Mouse (Mus musculus): ENCODE data around the gene Ptpn4.
A peak's percentile ranks its signal among the peaks of the same experiment; 100 is the strongest.

Gene Ptpn4

DNA sequence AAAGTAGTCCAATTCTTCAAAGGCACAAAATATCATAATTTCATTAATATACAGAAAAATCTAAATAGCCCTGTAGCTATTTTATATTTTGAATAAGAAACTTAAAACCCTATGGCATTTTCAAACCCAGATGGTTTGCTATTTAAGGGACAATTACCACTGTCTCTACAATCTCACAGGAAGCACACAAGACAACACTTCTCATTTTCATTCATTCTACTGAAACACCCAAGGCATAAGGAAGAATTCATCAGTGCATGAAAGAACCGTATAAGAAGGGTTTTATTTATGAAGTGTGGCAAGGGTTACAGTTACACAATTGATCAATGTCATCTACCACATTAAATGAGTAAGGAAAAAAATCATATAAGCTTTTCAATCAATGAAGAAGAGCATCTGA lies 32.8 kb downstream of the Ptpn4 start:
- DNase-seq = no peak

DNA sequence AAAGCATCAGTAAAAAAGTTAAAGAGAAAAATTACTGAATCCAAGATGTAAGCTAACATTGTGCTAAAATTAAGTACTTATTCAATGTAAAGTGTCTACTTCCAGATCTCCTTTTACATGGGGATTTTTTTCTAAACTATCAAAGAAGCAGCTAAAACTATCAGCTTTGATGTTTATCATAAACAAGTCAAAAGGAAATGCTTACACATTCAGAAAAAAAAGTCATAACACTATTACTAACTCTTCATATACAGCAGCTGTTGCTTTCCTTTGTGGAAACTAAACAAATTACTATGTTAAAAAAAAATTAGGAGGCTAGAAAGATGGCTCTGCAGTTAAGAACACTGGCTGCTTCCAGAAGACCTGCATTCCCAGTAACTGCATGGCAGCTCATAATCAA lies 42.2 kb downstream of the Ptpn4 start:
- no peak for DNase-seq

DNA sequence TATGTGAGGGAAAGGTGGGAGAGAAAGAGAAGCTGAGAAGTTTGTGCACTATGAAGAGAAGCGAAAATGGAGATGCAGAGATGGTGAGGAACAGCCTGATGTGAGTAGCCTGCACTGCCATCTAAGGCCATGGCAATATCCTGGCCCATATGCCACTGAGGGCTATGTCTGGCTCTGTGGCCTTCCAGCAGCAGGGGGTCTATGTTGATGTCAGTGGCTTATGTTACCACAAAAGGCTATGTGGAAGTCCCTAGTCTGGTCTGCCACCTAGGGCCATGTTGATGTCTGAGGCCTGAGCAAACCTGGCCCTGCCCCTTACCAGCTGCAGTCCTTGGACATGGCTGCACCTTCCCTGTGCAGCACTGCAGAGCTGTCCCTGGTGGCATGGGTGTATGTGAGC lies 43.1 kb downstream of the Ptpn4 start:
- peak; percentile 39 to 50 for DNase-seq

DNA sequence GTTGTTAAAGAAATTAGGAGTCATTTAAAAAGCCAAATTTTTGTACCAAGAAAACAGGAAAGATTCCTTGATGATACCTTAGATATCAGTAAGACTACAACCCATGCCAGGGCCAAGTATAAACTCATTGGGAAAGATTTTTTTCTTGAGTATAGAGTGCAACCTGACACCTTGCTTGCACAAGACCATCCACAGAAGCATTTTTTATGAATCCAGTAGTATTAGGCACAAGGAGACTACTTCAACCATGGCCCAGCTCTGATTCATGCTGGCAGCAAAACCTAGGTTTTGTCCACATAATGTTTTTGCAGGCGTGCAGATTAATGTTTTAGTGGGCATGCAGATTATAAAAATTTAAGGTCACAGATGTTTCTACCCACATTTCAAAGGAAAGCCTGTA lies 46.8 kb downstream of the Ptpn4 start:
- DNase-seq = no peak

DNA sequence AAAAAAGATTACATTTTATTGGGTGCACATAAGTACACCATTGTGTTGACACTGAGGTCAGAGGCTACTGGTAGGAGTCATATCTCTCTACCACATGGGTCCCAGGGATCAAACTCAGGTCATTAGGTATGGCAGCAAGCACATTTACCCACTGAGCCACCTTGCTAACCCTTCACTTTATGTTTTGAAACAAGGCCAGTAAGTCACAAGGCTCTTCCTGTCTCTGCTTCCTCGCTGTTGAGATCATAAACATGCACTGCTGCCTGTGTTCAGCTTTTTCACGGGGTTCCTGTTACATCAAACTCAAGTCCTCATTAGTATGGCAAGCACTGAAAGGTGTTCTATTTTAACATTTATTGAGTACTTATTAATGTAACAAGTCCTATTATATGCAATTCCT lies 61.5 kb downstream of the Ptpn4 start:
- DNase-seq = no peak

DNA sequence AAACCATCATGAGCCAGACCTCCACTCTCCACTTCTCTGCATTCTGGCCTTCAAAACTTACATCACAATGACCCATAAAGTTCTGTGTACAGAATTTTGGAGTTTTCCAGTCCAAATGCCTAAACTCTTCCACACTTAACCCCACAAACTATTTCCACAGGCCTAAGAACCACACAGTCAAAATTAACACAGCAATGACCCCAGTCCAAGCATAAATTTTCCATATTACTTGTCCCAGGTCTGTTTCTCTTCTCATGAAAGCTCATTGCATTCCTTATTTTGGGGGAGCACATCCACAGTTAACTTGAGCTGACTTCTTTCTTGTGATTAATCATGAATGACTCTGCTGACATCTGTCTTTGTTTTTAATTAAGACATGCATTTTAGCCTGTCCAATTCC lies 101.7 kb downstream of the Ptpn4 start:
- no peak for DNase-seq

DNA sequence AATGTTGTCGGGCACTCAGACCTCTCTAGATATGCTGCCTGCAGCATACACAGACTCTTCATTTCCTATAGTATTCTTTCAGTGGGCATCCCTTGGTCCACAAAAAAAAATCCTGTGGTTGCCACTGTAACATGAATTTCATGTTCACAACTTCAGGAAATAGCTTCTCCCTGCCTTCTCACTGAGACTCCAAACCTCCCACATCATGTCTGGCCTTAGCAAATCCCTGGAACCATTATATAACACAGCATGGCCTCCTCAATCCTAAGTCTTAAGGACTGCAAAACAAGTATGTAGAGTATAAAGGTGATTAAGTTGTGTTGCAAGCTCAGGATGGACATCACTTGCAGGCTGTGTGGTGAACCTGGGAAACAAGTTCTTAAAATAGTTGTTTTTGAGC lies 102.6 kb downstream of the Ptpn4 start:
- no peak for DNase-seq

DNA sequence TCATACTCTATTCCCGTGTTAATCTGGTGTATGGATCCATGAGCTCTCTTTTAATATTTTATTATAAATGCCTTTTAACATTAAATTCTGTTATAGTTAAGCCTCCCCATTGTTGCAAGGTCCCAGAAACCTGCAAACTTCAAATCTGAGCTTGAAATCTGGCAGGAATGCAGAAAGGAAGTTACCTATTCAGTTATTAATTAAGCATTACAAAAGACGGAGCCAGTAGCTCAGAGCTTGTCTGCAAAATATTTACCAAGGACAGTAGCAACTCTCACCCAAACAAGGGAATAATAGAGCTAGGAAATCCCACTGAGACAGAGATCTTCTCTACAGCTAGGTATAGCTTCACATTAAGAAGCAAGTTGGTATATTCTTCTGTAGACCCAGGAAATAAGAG lies 106.2 kb downstream of the Ptpn4 start:
- no peak for DNase-seq

DNA sequence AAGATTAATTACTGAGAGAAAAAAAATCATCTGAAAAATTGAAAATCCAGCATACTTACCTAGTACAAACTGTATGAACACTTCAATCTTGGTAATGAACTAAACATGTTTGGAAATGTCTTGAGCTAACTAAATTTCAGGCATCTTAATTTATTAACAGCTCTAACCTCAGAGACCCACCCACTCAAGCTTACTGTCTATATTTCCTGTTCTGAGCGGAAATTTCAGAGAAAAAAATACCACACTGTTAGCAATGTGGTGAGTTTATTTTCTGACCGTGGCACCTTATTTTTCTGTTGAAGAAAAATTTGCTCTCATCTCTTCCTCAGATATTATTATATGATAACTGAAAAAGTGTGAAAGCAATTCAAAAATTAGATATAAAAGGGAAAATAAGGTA lies 124.4 kb downstream of the Ptpn4 start:
- no peak for DNase-seq

DNA sequence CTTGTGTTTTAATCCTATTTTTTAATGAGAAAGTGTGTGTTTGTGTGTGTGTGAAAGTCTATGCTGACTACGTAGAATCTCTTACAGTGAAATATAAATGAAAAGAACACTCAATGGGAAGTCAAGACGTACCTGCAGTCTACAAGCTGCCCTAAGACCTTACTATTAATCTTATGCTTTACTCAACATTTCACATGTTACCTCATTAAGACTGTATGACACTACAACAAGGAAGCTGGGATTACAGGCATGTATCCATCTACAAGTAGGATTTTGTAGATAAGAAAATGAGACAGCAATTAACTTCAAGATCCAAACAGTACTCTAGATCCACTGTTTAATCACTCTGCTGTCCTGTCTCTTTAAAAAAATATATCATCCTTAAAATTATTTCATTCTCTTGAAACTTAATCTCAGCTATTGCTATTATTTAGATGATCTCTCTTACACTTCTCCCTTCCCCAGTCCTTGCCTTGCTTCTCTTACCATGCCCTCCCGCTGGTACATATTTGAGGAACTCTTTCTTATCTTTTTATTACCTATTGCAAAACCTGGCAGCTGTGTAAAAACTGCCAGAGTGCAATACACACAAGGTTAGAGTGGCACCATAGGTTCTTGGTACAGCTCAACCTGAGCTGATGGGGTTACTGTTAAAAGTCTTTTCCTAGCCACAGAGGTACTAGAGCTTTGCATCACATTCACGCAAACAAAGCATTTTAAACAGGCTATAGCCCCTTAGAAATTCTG lies 130.8 kb downstream of the Ptpn4 start:
- no peak for DNase-seq

DNA sequence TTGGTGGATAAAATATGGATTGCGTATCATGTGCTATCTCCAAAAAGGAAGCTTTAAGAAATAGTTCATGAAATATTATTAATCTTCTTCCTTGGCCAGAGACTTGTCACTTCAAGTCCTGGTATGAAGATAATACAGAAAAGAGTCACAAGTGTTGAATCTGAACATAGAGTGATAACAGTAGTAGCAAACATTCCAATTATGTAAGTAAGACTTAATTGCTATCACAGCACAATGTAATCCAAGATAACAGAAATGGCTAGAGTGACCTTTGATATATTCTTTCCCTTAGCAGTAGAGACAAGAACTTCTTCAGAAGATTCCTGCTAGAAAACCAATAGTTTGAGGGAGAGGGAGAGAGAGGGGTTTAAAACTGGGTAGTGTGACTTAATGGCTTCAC lies 140.6 kb downstream of the Ptpn4 start:
- DNase-seq = no peak

DNA sequence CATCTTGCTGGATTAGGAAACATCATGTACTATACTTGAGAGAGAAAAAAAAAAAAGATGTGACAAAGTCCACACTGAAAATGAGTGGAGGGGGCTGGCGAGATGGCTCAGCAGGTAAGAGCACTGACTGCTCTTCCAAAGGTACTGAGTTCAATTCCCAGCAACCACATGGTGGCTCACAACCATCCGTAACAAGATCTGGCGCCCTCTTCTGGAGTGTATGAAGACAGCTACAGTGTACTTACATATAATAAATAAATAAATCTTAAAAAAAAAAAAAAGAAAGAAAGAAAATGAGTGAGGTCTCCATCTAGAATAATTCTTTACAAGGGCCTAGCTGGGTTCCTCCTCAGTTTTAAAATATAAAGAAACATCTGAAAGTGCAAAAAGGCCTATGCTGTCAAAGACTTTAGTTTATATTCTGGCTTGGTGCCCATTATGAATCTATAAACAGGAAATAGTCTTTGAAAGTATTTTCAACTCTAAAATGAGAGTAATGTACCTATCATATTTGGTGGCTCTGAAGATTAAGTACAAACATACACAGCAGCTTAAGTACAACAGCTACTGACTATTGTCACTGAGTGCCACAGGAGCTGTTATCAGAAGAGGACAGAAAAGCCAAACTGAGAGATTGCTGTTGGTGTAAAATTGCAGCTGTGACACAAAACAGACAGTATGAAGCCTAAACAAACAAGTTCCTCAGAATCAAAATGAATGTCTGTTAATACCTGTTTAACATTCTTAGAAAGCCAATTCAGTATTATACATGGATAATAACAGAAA lies 151.4 kb downstream of the Ptpn4 start:
- no peak for DNase-seq

DNA sequence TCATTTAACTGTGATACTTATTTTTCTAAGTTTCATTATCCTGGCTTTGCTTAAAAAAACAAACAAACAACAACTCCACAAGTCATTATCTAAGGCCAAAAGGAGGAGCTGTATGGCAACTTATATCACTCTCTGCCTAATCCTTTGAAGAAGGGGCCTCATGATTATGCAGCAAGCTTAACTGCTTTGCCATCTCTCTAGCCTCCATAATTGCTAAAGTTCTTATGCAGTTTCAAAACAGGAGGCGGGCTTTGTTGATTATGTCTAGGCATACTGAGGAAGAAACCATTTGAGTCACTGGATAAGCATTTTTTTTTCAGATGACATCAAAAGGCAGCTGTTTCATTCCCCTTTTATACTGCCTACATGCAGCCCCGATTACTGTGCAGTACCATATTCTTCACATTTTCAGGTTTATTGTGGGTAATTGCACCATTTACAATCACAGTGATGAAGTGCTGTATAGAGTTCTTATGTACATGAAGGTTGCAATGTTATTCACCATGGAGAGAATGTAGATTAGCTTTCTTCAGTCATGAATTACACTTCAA lies 155.7 kb downstream of the Ptpn4 start:
- no peak for DNase-seq

DNA sequence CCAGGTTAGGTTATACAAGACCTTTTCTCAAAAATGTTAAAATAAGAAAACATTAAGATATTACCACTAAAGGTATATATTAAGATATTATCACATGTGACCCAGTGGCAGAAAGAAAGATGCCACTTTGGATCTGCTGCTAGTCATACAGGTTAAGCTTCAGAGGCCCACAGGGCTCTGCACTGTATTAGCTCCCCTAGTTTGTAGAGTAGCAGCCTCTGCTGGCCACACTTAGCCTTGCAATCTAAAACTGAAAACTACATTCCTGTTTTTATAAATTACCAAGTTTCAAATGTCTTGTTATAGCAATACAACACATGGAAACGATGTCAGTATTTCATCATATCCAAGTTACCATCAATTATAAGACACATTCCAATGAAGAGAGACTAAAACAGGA lies 162.4 kb downstream of the Ptpn4 start:
- DNase-seq = peak; percentile 16 to 18

DNA sequence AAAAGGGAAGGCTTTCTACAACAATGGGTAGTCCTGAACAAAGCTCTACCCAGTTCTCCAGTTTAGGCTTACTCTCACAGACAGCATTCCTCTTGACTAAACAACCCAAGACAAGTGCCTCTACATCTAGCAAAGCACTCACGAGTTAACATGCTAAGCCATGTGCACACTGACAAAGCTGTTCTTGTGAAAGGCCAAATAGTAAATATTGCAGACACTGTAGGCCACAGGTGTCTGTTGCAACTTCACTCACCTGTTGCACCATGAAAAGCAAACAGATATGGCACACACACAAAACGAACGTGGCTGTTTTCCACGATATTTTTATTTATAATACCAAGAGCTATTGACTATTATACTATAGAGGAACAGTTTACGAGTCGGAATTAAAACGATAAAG lies 170.5 kb downstream of the Ptpn4 start:
- DNase-seq = no peak

DNA sequence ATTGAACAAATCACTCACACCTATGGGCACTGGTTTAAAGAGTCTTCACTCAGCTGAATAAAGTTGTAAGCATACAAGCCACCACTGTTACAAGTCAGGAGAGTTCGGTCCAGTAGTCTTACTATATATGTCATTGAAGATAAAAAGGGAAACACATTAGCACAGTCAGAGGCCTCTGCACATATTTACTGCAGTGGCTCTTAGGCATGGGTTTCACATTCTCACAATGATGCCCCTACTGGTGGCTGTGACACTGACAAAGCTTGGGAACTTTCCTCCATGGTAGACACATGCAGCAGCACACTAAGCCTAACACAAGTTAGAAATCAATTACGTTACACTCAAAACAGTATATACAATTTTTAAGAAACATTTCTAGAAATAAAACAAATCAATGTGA lies 183.1 kb downstream of the Ptpn4 start:
- DNase-seq = no peak

DNA sequence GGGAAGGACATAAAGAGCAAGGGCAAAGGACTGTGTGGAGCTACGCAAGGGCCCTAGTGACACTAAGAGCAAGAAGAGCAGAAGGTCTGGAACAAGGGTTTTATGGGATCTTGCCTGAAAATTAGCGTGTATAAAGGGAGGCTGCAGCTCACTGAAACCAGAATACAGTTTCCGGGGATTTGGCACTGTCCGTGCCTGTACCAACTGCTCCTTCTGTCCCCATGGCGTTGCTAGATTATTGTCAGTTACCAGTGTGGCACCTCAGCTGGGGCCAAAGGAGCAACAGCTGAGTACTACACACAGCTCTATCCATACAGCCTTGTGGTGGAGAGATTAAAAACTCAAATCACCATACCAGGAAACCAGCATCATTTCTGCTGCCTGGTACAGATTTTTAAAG lies 187.0 kb downstream of the Ptpn4 start:
- peak; percentile 17 to 37 for DNase-seq

DNA sequence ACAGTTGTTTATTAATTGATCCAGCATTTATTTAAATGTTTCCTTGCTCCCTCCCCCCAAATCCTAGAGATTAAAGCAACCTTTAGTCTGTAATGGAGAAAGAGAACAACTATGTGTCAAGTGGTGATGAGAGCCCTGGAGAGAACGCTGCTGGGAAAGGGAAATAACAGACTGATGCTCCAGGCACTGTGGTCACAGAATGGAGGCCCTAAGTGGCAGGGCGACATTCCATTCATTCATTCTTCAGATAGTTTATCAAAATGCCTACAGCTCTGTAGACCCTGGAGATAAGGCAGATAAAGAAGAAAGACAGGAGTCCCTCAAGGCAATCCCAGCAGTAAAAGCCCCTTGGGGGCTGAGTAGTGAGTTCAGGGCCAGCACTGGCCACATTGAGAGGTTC lies 187.8 kb downstream of the Ptpn4 start:
- no peak for DNase-seq

DNA sequence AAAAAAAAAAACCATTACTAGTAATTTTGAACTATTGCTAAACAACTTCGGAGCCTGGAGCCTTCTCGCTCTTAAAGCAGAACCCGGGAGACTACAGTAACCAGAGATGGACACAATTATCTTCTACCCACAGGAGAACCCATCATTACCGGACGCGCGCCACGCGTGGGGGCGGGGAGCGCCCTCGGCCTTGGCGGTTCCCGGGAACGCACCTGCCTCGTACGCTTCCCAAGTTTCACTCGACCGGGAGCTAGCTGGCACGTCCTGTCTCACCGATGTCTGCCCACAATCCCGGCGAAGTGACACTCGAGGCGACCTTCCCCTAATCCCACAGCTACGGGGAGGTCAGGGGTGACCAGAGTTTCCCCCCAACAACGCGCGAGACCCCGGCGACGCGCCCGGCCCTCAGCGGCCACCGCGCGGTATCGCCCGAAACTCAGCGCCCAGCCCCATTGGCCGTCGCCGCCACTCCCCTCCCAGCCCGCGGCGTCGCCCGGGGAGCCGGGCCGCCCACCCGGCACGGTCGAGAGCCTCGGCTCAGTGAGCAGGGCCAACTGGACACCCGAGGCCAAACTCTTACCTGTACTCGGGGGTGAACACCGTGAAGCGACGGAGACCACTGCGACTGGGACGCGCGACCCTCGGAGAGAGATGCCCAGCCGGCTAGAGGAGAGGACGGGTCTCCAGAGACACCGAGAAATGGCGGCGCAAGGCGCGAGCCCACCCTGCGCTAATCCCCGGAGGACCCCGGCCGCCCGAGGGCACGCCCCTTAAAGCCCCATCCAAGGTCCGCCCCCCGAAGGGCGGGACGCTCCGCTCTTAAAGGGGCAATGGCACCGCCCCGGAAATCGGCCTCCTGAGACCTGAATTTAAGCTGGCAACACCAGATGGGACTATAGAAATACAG lies 189.0 kb downstream of the Ptpn4 start, which contains the start of gene Epb41l5:
Gene Epb41l5, minus strand, starts transcription at position 796 of the 907 bp plus-strand sequence.
- DNase-seq = peak; percentile 68 to 72

DNA sequence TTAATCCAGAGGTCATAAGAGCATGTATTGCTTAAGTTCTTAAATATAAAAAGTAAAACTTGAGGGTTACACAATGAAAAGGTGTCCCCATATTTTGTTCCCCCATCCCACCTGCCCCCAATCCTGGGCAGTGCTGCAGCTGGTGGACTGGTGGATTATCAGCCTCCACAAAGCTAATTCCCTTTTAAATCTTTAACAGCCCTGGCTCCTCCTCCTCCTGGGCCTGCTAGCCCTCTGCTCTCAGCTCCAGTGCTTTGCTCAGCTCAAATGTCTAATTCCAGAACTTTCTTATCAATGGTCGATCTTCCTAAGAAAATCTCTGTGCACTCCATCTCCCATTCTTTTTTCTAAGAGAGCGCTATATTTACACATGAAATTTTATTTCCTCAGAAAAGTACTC lies 191.1 kb downstream of the Ptpn4 start:
- DNase-seq = no peak

DNA sequence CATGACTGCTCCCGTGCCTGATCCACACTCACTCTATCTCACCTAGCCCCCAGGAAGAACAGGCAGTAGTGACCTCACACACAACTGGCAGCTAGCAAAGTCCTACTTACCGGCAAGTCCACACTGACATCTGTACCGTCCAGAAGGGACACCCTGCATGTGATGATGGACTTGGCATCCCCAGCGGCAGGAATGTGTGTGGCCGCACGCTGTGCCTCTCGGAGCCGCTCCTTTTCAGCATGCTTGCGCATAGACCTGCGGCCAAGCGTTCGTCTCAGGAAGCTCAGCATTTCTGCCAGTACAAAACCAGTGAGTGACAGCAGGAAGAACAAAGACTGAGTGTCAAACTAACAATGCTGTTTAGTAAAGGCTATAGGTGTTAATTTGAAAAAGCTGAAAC lies 195.0 kb downstream of the Ptpn4 start:
- DNase-seq = peak; percentile 22 to 26

DNA sequence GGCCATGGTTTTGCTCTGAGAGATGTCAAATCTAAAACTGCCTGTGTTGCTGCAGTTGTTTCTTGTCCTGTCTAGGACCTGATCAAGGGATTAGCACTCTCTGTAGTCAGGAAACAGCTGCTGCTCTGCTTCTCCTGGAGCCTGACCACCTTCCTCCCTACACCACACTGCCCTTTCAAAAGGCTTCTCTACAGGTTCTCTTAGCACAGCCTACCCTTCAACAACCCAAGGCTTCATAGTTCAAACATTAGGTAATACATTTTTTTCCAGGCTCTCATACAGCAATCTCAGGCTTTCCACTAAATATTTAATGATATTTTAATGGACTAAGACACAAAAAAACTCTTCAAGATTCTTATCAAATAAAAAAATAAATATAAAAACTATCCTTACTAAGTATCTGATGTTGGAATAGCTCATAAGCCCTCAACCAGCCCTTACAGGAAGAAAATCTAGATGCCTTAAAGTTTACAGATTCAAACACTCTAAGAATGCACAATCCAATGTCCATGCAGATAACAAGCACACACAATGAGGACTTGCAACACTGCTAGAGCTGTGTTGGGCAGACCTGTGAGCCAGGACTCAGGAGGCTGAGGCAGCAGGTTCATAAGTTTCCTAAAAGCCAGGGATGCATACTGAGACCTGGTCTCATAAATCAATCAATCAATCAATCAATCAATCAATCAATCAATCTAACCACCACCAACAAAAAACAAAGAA lies 196.2 kb downstream of the Ptpn4 start:
- no peak for DNase-seq

Data from cerebellum, adult 18-20 months (tissue).